Mouse (Mus musculus) CD8-positive naive resting alpha-beta T cell, adult 2 months (primary cell): Measurements from ENCODE around the gene Ear14.
"Not testable (repeated sequence)": the region's sequence is repeated elsewhere in the genome, so short reads cannot be mapped to it uniquely, and the experiment has no call there.

Experiments used
- DNase-seq, 2 experiments: peaks; one replicate each; pipeline ENCODE4 v3.0.0; 2022; ENCODE audit warnings: low read depth in 2 of 2, low spot score in 2 of 2

Gene Ear14

GRCm38 (mm10) chr14:51250348-51250747, 47.2 kb downstream of the Ear14 start:
- no peak for DNase-seq

- not testable (repeated sequence) for DNase-seq
Measured at GRCm38 (mm10) chr14:51252206-51252605, 49.0 kb downstream of the Ear14 start.

- DNase-seq = no peak
Measured at GRCm38 (mm10) chr14:51253569-51253968, 50.4 kb downstream of the Ear14 start.
